Mouse (Mus musculus) megakaryocyte, embryonic 14.5 days (primary cell): ENCODE measurements around the gene Dclre1b.

ENCODE experiments used
- FLI1 ChIP-seq: IDR thresholded peaks from 2 replicates; pipeline ENCODE4 v1.6.1; 2012; ENCODE audit warnings: low read length, inconsistent platforms, mixed read lengths
- GATA1 ChIP-seq: IDR thresholded peaks from 3 replicates; pipeline ENCODE4 v1.6.1; 2012; ENCODE audit warnings: mixed read lengths, low read length, inconsistent platforms, borderline replicate concordance

GRCm38 (mm10) chr3:103790346-103791145 is 18.7 kb downstream of the Dclre1b start:
- TF ChIP-seq GATA1 (no peak), FLI1 (no peak)
